Mouse (Mus musculus): Measurements from ENCODE around the gene Snx32. TPM values are rescaled to one million over a fixed set of nuclear protein-coding genes. Genes with fewer than 3 reads are reported as not detected.

Gene Snx32
- total and polyA plus RNA-seq, 2 experiments from 2014 or later = 68.1 to 77.7 TPM

DNA sequence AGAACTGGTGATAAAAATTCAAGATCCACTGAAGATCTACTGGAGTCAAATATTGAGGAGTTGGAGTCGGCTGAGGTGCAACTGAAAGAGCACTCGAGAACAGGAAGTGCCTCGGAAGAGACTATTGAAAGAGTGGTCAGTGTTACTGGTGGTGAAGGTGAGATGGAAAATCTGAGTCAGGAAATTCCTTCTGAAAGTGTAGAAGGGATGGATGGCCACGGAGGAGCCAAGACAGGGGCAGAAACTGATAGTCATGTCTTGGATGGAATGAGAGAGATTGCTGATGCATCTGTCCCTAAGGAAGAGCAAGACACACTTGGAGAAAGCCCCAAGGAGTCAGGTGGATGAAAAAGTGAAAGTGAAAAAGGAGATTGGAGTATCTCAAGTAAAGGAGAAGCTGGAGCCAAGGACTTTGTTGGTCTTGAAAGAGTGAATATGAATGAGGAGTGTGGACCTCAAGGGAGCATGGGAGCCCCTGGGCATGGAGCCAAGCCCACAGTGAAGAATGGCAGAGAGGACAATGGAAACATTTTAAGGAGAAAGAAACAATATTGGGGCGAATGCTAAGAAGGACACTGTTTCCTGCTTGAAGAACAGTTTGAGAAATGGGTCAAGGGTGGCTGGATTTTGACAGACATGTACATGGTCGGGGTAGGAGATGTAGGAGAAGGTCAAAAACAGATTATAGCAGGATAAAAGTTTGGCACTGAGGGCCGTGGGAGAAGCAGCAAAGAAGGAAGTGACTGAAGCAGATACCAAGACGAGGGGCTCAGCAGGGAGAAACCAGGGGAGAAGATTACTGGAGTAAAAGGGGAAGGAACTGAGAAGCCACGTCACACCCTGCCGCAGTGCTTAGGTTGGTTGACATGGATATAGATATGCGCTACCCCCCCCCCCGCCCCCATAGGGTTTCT, 2.0 kb upstream of the Snx32 start:
- H3K4me2 ChIP-seq (ENCODE audit: low read depth) = no peak overlapping the region
- 76% methylated on average over 12 of the region's 12 CpGs for WGBS
- no peak overlapping the region for H3K4me3 ChIP-seq (ENCODE audit: low read depth, low read length)
- H3K9ac ChIP-seq = no peak overlapping the region
- H3K27me3 ChIP-seq (ENCODE audit: insufficient read depth, low read length) = no peaks in the 10 kb centered on the region
- no peaks in the 10 kb centered on the region for H3K9me3 ChIP-seq (ENCODE audit: low read length)
- no peak for DNase-seq
- ATAC-seq = no peak
- H3K36me3 ChIP-seq (ENCODE audit: insufficient read depth) = no peaks in the 10 kb centered on the region
- H3K27ac ChIP-seq (ENCODE audit: low read depth, low read length) = no peak overlapping the region
- no peak for TF ChIP-seq CTCF (IDR thresholded peaks at IDR 0.05; ENCODE audit: low read depth)
- H3K4me1 ChIP-seq (ENCODE audit: insufficient read depth) = peaks cover 20% of the 10 kb centered on the region

DNA sequence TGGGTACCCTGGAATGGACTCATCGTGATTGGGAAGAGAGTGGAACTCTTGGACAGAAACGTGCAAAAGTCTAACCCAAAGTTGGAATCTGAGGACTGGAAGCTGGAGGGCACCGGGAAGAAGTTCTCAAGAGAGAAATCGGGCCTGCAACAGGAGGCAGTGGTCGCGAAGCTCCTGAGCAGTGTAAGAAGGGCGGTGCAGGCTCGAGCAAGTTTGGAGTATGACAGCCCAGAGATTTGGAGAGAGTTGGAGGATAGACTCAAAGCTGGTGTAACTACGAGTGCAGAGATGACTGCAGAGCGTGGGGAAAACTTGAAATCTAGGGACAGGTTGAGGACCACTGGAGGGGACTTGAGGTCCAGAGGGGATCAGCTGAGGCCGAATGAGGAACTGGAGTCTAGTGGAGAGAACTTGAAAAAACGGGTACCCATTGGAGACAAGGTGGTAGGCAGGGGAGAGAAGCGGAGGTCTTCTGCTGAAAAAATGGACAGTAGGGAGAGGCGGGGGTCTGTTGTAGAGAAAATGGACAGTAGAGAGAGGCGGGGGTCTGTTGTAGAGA, 815 bp upstream of the Snx32 start:
- Histone ChIP-seq H3K4me2 (ENCODE audit: low read depth) (peak overlapping the region; percentile 81), H3K36me3 (ENCODE audit: insufficient read depth) (no peaks in the 10 kb centered on the region), H3K4me1 (ENCODE audit: insufficient read depth) (peaks cover 20% of the 10 kb centered on the region), H3K27me3 (ENCODE audit: insufficient read depth, low read length) (no peaks in the 10 kb centered on the region), H3K9me3 (ENCODE audit: low read length) (no peaks in the 10 kb centered on the region), H3K4me3 (ENCODE audit: low read depth, low read length) (peak overlapping the region; percentile 58), H3K9ac (peak overlapping the region; percentile 58), H3K27ac (ENCODE audit: low read depth, low read length) (peak overlapping the region; percentile 79; the same call in 1 of the 2 replicates)
- ATAC-seq = no peak
- TF ChIP-seq CTCF (IDR thresholded peaks at IDR 0.05; ENCODE audit: low read depth) = no peak
- DNase-seq = no peak
- WGBS = 56% methylated on average over 15 of the region's 15 CpGs

DNA sequence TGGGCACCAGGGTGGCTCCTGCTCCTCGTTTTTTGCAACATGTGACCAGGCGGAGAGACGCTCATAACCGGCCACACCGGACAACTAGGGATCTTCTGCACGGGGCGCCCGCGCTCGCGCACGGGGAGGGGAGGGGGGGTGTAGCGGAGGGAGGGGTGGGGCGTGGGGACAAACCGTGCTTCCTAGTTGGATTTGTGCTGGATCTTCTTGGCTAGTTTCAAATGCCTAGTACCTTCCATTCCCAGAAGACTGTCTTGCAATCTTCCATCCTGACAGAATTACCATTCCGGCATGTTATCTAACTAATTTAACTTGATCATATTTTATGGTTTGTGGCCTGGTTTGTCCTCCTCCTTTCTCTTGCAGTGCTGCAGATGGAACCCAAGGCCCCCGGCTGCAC, 6.7 kb downstream of the Snx32 start, which contains the start of gene 1700020D05Rik:
Gene 1700020D05Rik (minus strand): TSS at position 101 of the 400 bp plus-strand sequence.
- Histone ChIP-seq H3K4me1 (ENCODE audit: insufficient read depth) (0 out of 2 replicates have a peak, but pooled peaks cover under 1% of the 10 kb centered on the region), H3K4me3 (ENCODE audit: low read depth, low read length) (no peak within 1 kb of the TSS), H3K27ac (ENCODE audit: low read depth, low read length) (no peak within 1 kb of the TSS), H3K36me3 (ENCODE audit: insufficient read depth) (0 out of 2 replicates have a peak, but pooled peaks cover 4% of the 10 kb centered on the region), H3K9me3 (ENCODE audit: low read length) (no peaks in the 10 kb centered on the region), H3K4me2 (ENCODE audit: low read depth) (no peak within 1 kb of the TSS), H3K9ac (no peak within 1 kb of the TSS), H3K27me3 (ENCODE audit: insufficient read depth, low read length) (no peaks in the 10 kb centered on the region)
- ATAC-seq (no peak), DNase-seq (no peak)
- WGBS = 58% methylated on average over 17 of the region's 17 CpGs
- no peak for TF ChIP-seq CTCF (IDR thresholded peaks at IDR 0.05; ENCODE audit: low read depth)

DNA sequence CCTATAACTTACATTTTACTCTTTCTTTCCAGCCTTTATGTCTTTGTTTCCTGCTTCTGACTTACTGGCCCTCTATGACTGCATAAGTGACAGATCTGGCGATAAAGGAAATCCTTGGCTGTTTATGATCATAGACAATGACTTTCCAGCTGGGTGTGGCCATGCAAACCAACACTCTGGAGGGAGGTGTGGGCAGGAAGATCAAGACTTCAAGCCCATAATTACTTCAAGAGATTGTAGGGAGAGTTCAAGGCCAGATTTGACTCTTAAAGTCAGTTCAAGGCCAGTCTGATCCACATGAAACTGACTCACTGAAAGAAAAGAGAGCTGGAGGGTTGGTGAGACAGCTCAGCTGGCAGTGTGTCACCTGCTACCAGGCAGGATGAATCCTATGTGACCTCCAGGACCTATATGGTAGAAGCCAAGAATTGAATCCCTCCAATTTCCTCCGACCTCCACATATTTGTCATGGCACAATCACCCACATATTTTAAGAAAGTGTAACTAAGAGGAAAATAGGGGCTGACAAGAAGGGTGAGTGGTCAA, 9.9 kb downstream of the Snx32 start:
- Histone ChIP-seq H3K27ac (ENCODE audit: low read depth, low read length) (no peak overlapping the region), H3K9me3 (ENCODE audit: low read length) (no peaks in the 10 kb centered on the region), H3K9ac (no peak overlapping the region), H3K27me3 (ENCODE audit: insufficient read depth, low read length) (no peaks in the 10 kb centered on the region), H3K4me2 (ENCODE audit: low read depth) (no peak overlapping the region), H3K36me3 (ENCODE audit: insufficient read depth) (peaks cover 36% of the 10 kb centered on the region), H3K4me1 (ENCODE audit: insufficient read depth) (no peaks in the 10 kb centered on the region), H3K4me3 (ENCODE audit: low read depth, low read length) (no peak overlapping the region)
- 91% methylated on average over 2 of the region's 2 CpGs for WGBS
- no peak for TF ChIP-seq CTCF (IDR thresholded peaks at IDR 0.05; ENCODE audit: low read depth)
- ATAC-seq (no peak), DNase-seq (no peak)

DNA sequence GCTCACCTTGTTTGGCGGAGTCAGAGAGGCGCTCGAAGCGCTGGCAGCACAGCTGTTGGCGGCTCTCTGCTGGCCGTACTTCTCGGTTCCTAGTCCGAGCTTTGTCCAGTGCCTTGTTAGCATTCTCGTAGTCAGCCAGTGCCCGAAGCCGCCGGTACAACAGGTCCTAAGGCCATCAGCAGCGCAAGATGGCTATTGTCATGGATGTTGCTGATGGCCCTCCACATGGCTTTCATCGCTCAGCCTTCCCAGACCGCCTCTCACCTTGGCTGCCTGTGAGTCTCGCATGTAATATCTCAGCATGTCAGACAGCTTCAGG, 14.3 kb downstream of the Snx32 start:
- no peak for ATAC-seq
- DNase-seq = no peak
- Histone ChIP-seq H3K9me3 (ENCODE audit: low read length) (no peaks in the 10 kb centered on the region), H3K9ac (no peak overlapping the region), H3K4me2 (ENCODE audit: low read depth) (no peak overlapping the region), H3K4me1 (ENCODE audit: insufficient read depth) (0 out of 2 replicates have a peak, but pooled peaks cover 3% of the 10 kb centered on the region), H3K27me3 (ENCODE audit: insufficient read depth, low read length) (no peaks in the 10 kb centered on the region), H3K4me3 (ENCODE audit: low read depth, low read length) (no peak overlapping the region), H3K36me3 (ENCODE audit: insufficient read depth) (peaks cover 63% of the 10 kb centered on the region), H3K27ac (ENCODE audit: low read depth, low read length) (no peak overlapping the region)
- no peak for TF ChIP-seq CTCF (IDR thresholded peaks at IDR 0.05; ENCODE audit: low read depth)
- WGBS = 89% methylated on average over 16 of the region's 16 CpGs

DNA sequence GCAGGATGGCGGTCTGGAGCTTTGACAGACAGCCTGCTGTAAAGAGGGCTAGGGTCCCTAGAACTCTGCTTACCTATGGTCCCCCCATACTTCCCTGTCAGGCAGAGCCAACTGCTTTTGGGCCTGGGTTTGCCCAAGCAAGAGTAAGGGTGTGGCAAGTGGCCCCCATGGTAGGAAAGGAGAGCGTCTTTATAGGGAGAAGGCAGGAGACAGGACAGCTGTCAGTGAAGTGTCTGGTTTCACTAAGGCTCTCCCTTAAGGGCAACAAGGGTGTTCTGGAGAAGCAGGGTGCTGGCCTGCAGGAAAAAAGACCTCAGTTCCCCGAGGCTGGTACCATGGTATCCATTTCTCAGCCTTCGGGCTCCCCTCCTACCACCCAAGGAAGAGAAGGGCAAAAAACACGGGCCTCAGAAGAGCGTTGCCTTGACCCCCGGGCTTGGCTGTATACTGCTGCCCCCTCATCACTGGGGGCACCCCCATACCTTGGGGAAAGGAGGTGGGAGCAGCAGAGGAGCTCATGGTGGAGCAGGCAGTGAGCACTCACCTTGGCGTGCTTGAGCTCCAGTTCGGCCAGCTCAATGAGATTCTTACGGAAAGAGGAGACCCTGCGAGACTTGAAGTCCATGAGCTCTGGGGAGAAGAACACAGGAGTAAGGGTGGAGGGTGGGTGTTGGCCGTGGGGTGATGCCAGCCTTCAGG, 14.8 kb downstream of the Snx32 start:
- no peak for ATAC-seq
- WGBS = 82% methylated on average over 12 of the region's 12 CpGs
- no peak overlapping the region for H3K4me3 ChIP-seq (ENCODE audit: low read depth, low read length)
- H3K4me1 ChIP-seq (ENCODE audit: insufficient read depth) = 0 out of 2 replicates have a peak, but pooled peaks cover 3% of the 10 kb centered on the region
- no peak overlapping the region for H3K9ac ChIP-seq
- no peak overlapping the region for H3K27ac ChIP-seq (ENCODE audit: low read depth, low read length)
- no peaks in the 10 kb centered on the region for H3K9me3 ChIP-seq (ENCODE audit: low read length)
- peaks cover 63% of the 10 kb centered on the region for H3K36me3 ChIP-seq (ENCODE audit: insufficient read depth)
- H3K4me2 ChIP-seq (ENCODE audit: low read depth) = no peak overlapping the region
- no peak for TF ChIP-seq CTCF (IDR thresholded peaks at IDR 0.05; ENCODE audit: low read depth)
- DNase-seq = no peak
- no peaks in the 10 kb centered on the region for H3K27me3 ChIP-seq (ENCODE audit: insufficient read depth, low read length)

All from forebrain, postnatal 0 days (tissue).